Mouse (Mus musculus): ENCODE data around the gene Hsd17b12.

Hsd17b12 gene

DNA sequence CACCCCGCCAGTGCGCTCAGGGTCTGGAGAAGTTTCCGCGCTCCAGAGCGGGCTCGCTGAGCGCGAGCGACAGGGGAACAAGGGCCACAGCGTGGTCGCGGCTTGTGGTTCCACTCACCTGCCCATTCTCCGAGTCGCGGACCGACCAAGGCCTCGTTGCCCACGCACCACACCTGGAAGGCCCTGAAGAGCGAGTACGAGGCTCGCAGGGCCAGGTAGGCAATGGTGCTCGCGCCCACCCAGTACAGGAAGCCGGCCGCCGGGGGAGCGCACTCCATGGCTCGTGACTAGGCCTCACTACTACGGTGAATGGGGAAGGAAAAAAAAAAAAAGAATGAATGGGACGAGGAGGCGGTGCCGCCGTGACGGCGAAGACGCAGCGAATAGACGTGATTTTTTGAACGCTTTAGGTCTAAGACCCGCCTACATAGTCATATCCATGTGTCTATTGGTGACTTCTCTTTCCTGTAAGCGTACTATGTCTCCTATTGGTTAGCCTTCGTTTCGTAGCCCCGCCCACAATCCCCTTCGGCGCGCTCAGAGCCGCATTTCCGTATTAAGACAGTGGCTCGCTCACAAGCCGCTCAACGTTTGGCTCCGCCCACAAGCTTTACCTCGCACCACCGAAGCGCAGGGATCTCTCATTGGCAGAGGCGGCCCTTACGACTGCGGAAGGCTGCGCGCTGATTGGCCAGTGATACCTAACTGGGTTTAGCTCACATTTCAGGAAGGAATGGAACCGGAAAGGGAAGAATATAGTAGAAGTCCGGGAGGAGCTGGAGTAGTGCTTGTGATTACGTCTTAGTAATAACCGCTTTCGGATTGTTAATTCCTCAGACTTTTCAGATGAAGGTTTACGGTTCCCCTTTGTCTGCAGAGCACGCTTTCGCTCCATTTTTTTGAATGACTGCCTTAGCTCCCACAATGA is at the start of gene Hsd17b12:
Gene Hsd17b12 (minus strand): TSS at position 373 of the 928 bp plus-strand sequence.
- DNase-seq: peak; percentile 98 to 100

DNA sequence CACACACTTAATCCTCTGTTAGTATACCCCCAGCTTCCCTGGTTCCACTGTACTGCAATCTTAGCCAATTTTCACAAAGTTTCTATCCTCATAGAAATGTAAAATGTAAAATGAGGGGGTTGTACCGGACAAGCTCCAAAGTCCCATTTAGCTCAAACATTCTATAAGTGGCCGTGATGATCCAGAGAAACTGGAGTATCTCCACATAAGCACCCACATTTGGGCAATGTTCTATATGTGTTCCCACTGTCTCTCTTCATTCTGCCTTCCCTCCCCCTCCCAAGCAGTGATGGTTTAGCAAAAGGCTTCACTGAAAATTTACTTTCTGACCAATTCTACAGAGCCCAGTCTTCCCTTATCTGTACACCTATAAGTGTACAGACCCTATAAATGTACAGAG is 27.1 kb upstream of the Hsd17b12 start:
- no peak for DNase-seq

DNA sequence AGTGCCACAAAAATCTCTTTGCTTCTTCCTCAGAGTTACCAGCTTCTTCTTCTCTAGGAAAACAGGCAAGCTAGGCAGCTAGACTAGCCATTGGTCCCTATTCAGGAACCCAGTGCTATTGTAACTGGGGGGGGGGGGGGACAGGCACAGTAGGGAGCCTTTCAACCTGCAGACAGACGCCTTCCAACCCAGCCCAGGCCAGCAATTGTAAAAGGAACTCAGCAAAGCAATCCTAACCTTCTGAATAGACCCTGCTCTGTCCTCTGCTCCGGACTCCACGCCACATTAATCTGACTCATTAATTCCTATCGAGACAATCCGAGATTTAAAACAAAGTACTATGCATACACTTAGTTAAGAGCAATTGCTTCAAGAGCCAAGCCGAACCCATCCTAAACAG is 26.4 kb upstream of the Hsd17b12 start:
- DNase-seq: no peak

DNA sequence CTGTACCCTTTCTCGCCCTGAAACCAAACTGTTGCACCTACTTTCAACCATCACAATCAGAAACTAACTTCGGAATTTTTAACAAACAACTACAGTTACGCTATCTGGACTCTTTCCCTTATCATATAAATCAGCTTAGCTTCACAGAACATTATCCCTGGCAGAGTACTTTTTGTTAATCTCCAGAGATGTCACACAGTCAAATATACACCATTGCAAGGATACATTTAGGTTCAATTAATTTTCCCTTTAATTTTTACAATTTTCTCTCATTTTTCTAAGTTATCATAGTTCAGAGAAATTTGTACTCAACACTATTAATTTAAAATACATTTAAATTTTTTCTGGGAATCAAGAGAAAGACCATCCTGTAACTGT is 21.3 kb upstream of the Hsd17b12 start:
- no peak for DNase-seq

DNA sequence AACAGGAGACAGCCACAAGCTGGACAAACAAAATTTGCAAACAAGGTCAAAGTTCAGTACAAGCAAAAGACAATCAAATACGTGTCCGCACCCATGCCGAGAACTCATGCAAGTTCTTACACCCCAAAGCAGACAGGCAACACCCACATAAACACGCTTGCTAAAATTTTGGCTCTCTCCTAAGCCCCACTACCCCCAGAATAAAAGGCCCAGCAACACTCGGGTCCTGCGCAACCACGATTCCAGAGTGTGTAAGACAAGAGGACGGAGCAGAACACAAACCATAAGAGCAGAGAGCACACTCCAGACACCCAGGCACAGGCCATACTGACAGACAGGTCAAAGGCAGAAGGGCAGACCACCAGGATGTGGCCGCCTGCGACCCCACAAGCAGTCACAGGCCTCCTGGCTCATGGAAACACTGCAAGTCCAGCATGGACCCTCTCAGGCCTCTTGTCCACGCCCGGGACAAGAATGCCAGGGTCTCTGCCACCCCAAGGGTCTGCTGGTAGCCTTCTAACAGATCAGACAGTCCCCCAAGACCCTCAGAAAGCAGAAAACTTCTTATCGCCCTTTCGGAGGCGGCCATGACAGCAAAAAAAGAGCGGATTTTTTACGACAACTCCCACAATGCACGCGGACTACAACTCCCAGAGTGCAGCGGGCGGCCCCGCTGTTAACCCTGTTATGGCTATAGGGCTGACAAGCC is 20.7 kb upstream of the Hsd17b12 start:
- DNase-seq: peak; percentile 91

DNA sequence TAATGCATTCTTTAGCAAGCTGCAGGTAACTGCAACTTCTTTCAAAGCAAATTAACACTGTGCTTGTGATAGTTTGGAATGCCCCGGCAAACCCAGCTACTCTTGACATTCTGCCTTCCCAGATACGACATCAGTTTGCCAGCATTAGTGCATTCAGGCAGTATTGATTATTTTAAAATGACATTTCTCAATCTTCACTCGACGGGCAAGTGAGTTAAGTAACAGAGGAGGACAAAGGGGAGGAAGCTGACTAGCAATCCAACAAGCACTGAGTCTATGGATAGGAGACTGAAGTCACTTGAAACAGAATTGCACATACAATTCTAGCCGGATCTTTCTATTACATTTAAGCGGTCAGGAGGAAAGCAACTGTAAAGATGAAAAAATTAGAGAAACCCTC is 19.5 kb upstream of the Hsd17b12 start:
- DNase-seq: no peak

GRCm38 (mm10) chr2:94176381-94176780 is 18.6 kb upstream of the Hsd17b12 start:
- no peak for DNase-seq

- DNase-seq: no peak
Measured at GRCm38 (mm10) chr2:94173549-94173948, 15.8 kb upstream of the Hsd17b12 start.

GRCm38 (mm10) chr2:94163207-94163606 is 5.4 kb upstream of the Hsd17b12 start:
- DNase-seq: no peak

DNA sequence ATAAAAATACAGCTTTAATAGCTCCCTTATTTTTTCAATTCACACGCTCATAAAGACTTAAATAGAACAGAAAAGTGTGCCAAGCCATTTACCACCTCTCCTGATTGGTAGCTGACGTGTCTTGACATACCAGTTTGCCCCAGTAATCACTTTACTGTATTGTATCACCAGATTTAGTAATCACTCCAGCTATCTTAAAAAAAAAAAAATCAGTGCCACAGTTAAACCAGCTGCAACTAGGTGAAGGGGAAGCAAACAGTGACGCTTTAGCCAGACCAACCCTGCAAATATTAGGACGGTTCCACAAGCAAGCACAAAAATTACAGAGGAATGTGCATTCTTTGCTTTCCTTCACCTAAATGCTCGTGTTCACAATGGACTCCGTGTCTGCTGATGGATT is 4.4 kb upstream of the Hsd17b12 start:
- DNase-seq: no peak

DNA sequence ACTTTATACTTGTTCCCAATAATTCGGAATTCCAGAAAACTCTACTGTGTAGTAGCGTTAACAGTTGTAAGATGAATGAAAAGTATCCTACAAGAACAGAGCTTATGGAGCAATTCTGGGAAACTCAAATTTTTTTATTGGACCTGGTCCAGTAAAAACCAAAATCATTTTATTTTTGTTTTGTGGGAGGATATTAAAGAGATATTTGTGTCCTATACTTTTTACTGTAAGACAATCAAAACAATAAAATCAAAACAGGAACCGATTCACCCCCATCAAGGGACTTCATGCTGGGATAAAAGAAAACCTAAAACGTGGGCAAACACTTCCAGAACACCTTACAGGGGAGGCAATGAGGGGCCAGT is 738 bp upstream of the Hsd17b12 start:
- DNase-seq: no peak

DNA sequence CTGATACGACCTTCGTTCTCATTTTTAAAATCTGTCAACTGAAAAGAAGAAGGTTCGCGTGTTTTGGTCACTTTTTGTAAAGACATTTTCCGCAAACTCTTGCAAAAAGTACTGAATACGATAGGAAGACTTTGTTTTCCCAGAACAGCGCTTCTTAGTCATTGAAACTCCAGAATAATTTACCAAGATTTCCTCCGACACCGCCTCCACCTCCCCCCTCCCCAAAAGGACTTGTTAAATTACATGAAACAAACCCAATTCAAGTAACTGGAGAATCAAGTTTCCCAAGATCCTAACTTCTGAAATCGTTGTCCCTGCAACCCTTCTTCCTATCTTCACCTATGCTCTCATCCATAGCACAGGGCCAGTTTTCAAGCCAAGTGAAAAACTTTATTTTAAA is 713 bp downstream of the Hsd17b12 start:
- no peak for DNase-seq

DNA sequence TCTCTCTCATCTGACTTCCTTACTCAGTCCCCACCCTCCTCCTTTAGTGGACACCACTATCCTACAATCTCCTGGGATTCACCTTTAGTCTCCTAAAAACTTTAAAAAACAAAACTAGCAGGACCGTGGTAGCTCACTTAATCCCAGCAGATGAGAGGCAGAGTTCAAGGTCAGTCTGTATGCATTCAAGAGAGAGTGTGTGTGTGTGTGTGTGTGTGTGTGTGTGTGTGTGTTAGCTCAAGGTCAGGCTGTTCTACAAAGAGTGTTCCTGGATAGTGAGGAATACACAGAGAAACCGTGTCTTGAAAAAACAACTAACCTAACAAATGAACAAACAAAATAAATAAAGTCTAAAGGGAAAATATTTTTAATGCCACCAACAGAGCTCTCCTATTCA is 12.6 kb downstream of the Hsd17b12 start:
- DNase-seq: no peak

DNA sequence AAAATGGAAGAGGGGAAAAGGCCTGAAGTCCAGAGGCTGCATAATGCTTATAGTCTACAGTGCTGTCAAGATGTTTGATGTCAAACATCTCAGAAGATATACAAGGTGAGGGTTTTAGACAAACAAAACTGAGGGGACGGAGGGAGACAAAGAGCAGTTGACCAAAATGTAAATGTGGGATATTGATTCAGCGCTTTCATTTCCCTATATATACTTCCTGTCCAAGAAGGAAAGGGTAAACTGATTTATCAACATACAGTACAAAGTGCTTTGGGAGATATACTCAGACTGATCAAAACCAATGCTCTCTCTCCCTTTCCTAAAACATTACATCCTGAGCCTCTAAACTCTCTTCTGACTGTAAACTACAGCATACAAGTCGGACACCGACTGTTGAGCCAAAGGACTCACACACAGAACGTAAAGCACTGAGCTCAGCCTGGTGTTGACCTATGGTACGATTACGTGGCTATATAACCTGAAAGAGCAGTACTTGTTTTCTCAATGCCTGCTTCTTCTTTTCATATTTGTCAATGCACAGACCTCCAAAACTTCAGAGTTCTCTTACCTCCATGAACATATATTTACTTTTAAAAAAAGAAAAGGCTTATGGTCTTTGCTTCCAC is 13.1 kb downstream of the Hsd17b12 start:
- DNase-seq: no peak

DNA sequence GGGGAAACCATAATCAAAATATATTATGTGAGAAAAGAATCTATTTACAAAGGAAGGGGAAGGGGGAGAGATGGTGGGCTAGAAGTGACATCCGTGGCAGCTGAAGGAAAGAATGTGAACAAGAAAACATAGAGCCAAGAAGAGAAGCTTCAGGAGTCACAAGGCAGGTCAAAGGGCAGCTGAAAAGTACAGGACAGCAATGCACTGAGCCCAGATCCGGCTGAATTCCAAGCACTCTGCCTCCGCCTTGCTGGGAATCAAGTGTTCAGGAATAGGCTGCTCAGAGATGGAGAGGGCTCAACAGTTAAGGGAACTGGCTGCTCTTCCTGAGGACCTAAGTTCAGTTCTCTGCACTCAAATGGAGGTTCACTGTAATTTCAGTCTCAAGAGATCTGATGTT is 16.5 kb downstream of the Hsd17b12 start:
- DNase-seq: no peak

GRCm38 (mm10) chr2:94138469-94139390 is 19.0 kb downstream of the Hsd17b12 start:
- peak in 1 of 2 experiments; percentile 12 for DNase-seq

- no peak for DNase-seq
Measured at GRCm38 (mm10) chr2:94136837-94137236, 20.9 kb downstream of the Hsd17b12 start.

GRCm38 (mm10) chr2:94128496-94128895 is 29.3 kb downstream of the Hsd17b12 start:
- DNase-seq: no peak

- peak; percentile 23 to 49 for DNase-seq
Measured at GRCm38 (mm10) chr2:94122182-94123041, 35.4 kb downstream of the Hsd17b12 start.

DNA sequence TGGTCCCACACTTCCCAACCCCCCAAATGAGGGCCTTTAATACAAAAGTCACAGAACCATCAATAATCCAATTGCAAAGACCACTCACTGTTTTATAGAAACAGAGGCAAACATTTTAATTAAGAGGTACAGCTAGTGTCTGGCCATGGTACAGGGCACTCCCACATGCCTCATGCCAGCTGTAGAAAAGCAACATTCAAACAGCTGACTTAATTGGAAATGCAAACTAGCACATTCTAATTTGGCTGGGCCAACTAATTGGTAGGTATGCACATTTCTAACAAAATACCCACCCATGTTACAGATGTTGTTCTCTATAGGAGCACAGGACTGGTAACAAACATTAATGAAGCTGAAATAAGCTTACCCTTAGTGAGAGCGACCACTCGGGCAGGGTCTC is 54.0 kb downstream of the Hsd17b12 start:
- no peak for DNase-seq

DNA sequence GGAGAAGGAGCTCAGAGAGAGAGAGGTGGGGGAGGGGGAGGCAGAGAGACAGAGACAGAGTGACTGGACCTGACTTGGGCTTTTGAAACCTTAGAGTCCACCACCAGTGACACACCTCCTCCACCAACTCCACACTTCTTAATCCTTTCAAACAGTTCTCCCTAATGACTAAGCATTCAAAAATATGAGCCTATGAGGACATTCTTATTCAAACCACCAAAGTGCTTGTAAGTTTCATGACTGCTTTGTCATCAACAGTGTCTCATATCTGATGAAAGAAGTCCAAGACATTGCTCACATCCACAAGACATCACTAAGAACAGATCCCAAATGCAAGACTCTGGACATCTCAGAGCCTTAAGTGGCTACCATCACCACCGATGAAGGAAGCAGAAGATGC is 67.9 kb downstream of the Hsd17b12 start:
- no peak for DNase-seq

DNA sequence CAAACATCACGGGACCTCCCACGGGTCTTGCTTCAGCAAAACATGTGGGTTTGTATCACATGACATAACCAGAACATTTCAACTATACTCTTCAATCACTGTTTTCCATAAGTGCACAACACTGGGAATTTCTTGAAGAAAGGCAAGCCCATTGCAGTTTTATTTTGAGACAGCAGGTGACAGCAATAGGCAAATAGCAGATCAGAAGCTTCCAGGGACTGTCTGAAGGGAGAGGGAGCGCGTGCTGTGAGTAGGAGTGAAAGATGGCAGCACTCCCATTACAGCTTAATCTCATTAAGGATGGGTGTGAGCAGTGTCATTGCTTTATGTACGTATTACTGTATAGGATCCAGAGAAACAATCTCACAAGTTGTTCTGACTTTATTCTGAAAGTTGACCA is 88.3 kb downstream of the Hsd17b12 start:
- no peak for DNase-seq

Data from cerebellum, adult 18-20 months (tissue).